ENCODE assay signal across 8 mouse cellular contexts in genomic region chr11:94148931-94149491, GRCm38 (mm10).
DNase-seq lines count a peak whose midpoint lies in the region; ATAC-seq and TF ChIP-seq lines count a peak whose summit lies in the region.

No protein-coding gene starts in this region.

- no peaks in the 10 kb centered on the region for H3K27me3 ChIP-seq in hindbrain, postnatal 0 days (ENCODE audit: insufficient read depth, low read length)
- H3K27me3 ChIP-seq in liver, embryonic 14.5 days (ENCODE audit: control insufficient read depth, insufficient read depth, low read length) = peaks cover 25% of the 10 kb centered on the region
- no peaks in the 10 kb centered on the region for H3K27me3 ChIP-seq in neural tube, embryonic 14.5 days (ENCODE audit: control insufficient read depth, insufficient read depth, low read length)

- no peak for TF ChIP-seq CTCF in hindbrain, postnatal 0 days (IDR thresholded peaks at IDR 0.05; ENCODE audit: low read depth)
- no peak for TF ChIP-seq CTCF in liver, embryonic 14.5 days (IDR thresholded peaks at IDR 0.05; ENCODE audit: low read depth)

- peak overlapping the region; percentile 37 for H3K4me3 ChIP-seq in hindbrain, postnatal 0 days (ENCODE audit: low read length)
- H3K4me3 ChIP-seq in liver, embryonic 14.5 days (ENCODE audit: insufficient read depth in 1 of 2, low read depth in 2 of 2, low read length in 2 of 2) = peak overlapping the region; percentile 6 to 39; a peak in 2 of 4 replicates
- H3K4me3 ChIP-seq in neural tube, embryonic 14.5 days (ENCODE audit: low read depth, low read length) = peak overlapping the region; percentile 37

- H3K27ac ChIP-seq in hindbrain, postnatal 0 days = peak overlapping the region; percentile 84
- no peak overlapping the region for H3K27ac ChIP-seq in liver, embryonic 14.5 days
- peak overlapping the region; percentile 91 for H3K27ac ChIP-seq in neural tube, embryonic 14.5 days (ENCODE audit: low read depth, low read length)

- peak; percentile 74 for ATAC-seq in hindbrain, postnatal 0 days
- no peak for ATAC-seq in liver, embryonic 14.5 days (ENCODE audit: insufficient read depth)
- ATAC-seq in neural tube, embryonic 14.5 days (ENCODE audit: low read depth) = peak; percentile 61

- DNase-seq in ovary, postnatal 36 days (ENCODE audit: low spot score) = peak; percentile 31
- DNase-seq in ovary, postnatal 10 days (ENCODE audit: low spot score) = no peak
- DNase-seq in cerebellum, postnatal 25 days = peak; percentile 86
- peak; percentile 50 to 53 for DNase-seq in gastrocnemius, adult 8-10 months (ENCODE audit: low spot score in 2 of 2)
- peak; percentile 78 for DNase-seq in hindbrain, postnatal 0 days (ENCODE audit: low spot score)
- no peak for DNase-seq in liver, embryonic 14.5 days (ENCODE audit: low read depth in 3 of 3, low spot score in 3 of 3)
- DNase-seq in urinary bladder, adult 2 months (ENCODE audit: low spot score) = no peak

- H3K36me3 ChIP-seq in hindbrain, postnatal 0 days (ENCODE audit: insufficient read depth, low read length) = no peaks in the 10 kb centered on the region
- no peaks in the 10 kb centered on the region for H3K36me3 ChIP-seq in liver, embryonic 14.5 days (replicated peaks; ENCODE audit: control insufficient read depth, insufficient read depth, low read depth)
- H3K36me3 ChIP-seq in neural tube, embryonic 14.5 days (ENCODE audit: control insufficient read depth, insufficient read depth, low read length) = no peaks in the 10 kb centered on the region

- H3K4me2 ChIP-seq in hindbrain, postnatal 0 days (ENCODE audit: low read depth, low read length) = peak overlapping the region; percentile 57
- peak overlapping the region; percentile 60 for H3K4me2 ChIP-seq in liver, embryonic 14.5 days (ENCODE audit: low read depth)
- H3K4me2 ChIP-seq in neural tube, embryonic 14.5 days (ENCODE audit: low read depth, low read length) = peak overlapping the region; percentile 86

- H3K4me1 ChIP-seq in hindbrain, postnatal 0 days (ENCODE audit: insufficient read depth, low read length) = peaks cover 15% of the 10 kb centered on the region
- H3K4me1 ChIP-seq in liver, embryonic 14.5 days (replicated peaks; ENCODE audit: control insufficient read depth in 2 of 2, insufficient read depth in 2 of 2, low read length in 1 of 2) = no peaks in the 10 kb centered on the region
- peaks cover 24% of the 10 kb centered on the region; the same call in 1 of the 2 replicates for H3K4me1 ChIP-seq in neural tube, embryonic 14.5 days (ENCODE audit: control insufficient read depth, insufficient read depth, low read length)

- H3K9ac ChIP-seq in hindbrain, postnatal 0 days (replicated peaks; ENCODE audit: low read length) = peak overlapping the region; percentile 54
- no peak overlapping the region for H3K9ac ChIP-seq in liver, embryonic 14.5 days (replicated peaks)
- peak overlapping the region; percentile 63 for H3K9ac ChIP-seq in neural tube, embryonic 14.5 days (replicated peaks; ENCODE audit: low read depth, low read length)

- WGBS in hindbrain, postnatal 0 days = under 1% methylated on average over 46 of the region's 46 CpGs
- WGBS in liver, embryonic 14.5 days (ENCODE audit: insufficient replicate concordance) = under 1% methylated on average over 46 of the region's 46 CpGs
- 1% methylated on average over 46 of the region's 46 CpGs for WGBS in neural tube, embryonic 14.5 days

- TF ChIP-seq EP300 in liver, embryonic 14.5 days (IDR thresholded peaks at IDR 0.05; ENCODE audit: low read depth) = no peak

- no peaks in the 10 kb centered on the region for H3K9me3 ChIP-seq in hindbrain, postnatal 0 days (ENCODE audit: low read length)
- H3K9me3 ChIP-seq in liver, embryonic 14.5 days (ENCODE audit: control insufficient read depth, low read length) = no peaks in the 10 kb centered on the region
- no peaks in the 10 kb centered on the region for H3K9me3 ChIP-seq in neural tube, embryonic 14.5 days (ENCODE audit: control insufficient read depth, low read length)

Comparison
In these comparisons a context has a peak if more than half of its experiments do, and no peak if none do; other contexts are left out.
1. DNase-seq: peak in ovary, postnatal 36 days (single experiment), cerebellum, postnatal 25 days (2 of 2), gastrocnemius, adult 8-10 months (2 of 2) and hindbrain, postnatal 0 days (single experiment); none in ovary, postnatal 10 days (single experiment), liver, embryonic 14.5 days (0 of 3) and urinary bladder, adult 2 months (single experiment).
2. Peak in every context shown above with its lines, with median percentiles within 50 percentile points of each other: H3K4me2 ChIP-seq and H3K4me3 ChIP-seq.